ENCODE assay signal across 22 mouse cellular contexts in genomic region chr13:92631450-92631849, GRCm38 (mm10). TPM values are rescaled to one million over a fixed set of nuclear protein-coding genes. Genes with fewer than 3 reads are reported as not detected.
DNase-seq lines count a peak whose midpoint lies in the region; ATAC-seq and TF ChIP-seq lines count a peak whose summit lies in the region.
"Had no signal": no experiment of that assay in that cellular context is flagged by ENCODE, and none has a peak within 500 bp of the region (broad histone marks: within the 10 kb centered on the region; RNA-seq: fewer than 3 reads in every experiment).

No protein-coding gene starts in this region.

- no peak overlapping the region for H3K9ac ChIP-seq in lung, embryonic 16.5 days (ENCODE audit: low read length)
- no peak overlapping the region for H3K9ac ChIP-seq in intestine, postnatal 0 days (ENCODE audit: low read depth, low read length)
- H3K9ac ChIP-seq: limb, embryonic 15.5 days; neural tube, embryonic 13.5 days; stomach, embryonic 15.5 days had no signal

- ATAC-seq in frontal cortex, adult (ENCODE audit: low TSS enrichment): no peak
- ATAC-seq in lung, embryonic 16.5 days (ENCODE audit: low read depth): no peak
- ATAC-seq in intestine, postnatal 0 days: no peak
- ATAC-seq: Patski had no signal

- no peak overlapping the region for H3K4me3 ChIP-seq in lung, embryonic 16.5 days (ENCODE audit: low read length)
- H3K4me3 ChIP-seq in intestine, postnatal 0 days (ENCODE audit: low read depth, low read length): no peak overlapping the region
- H3K4me3 ChIP-seq: forebrain, embryonic 10.5 days; heart, adult 2 months; limb, embryonic 15.5 days; neural tube, embryonic 13.5 days; stomach, embryonic 15.5 days had no signal

- no peaks in the 10 kb centered on the region for H3K27me3 ChIP-seq in lung, embryonic 16.5 days (ENCODE audit: control insufficient read depth, insufficient read depth, low read depth, low read length)
- no peaks in the 10 kb centered on the region for H3K27me3 ChIP-seq in intestine, postnatal 0 days (replicated peaks; ENCODE audit: control insufficient read depth, insufficient read depth, low read length)
- H3K27me3 ChIP-seq: neural tube, embryonic 13.5 days; Patski; stomach, embryonic 15.5 days had no signal

- TF ChIP-seq CTCF in intestine, postnatal 0 days (IDR thresholded peaks at IDR 0.05; ENCODE audit: low read depth): no peak

- H3K9me3 ChIP-seq in lung, embryonic 16.5 days (ENCODE audit: control insufficient read depth, low read length): no peaks in the 10 kb centered on the region
- no peaks in the 10 kb centered on the region for H3K9me3 ChIP-seq in intestine, postnatal 0 days (ENCODE audit: control insufficient read depth)
- H3K9me3 ChIP-seq: limb, embryonic 15.5 days; stomach, embryonic 15.5 days had no signal

- no peak overlapping the region for H3K4me2 ChIP-seq in lung, embryonic 16.5 days (ENCODE audit: low read depth, low read length)
- H3K4me2 ChIP-seq in intestine, postnatal 0 days (replicated peaks; ENCODE audit: low read depth): no peak overlapping the region
- H3K4me2 ChIP-seq: limb, embryonic 15.5 days; neural tube, embryonic 13.5 days; stomach, embryonic 15.5 days had no signal

- H3K4me1 ChIP-seq in lung, embryonic 16.5 days (replicated peaks; ENCODE audit: control insufficient read depth, insufficient read depth, low read length): peaks cover 23% of the 10 kb centered on the region
- H3K4me1 ChIP-seq in intestine, postnatal 0 days (replicated peaks; ENCODE audit: control insufficient read depth, insufficient read depth, low read length): peaks cover 8% of the 10 kb centered on the region

- H3K27ac ChIP-seq in lung, embryonic 16.5 days (ENCODE audit: low read length): peak overlapping the region; percentile 3; the same call in 1 of the 2 replicates
- peak overlapping the region; percentile 35; the same call in 1 of the 2 replicates for H3K27ac ChIP-seq in intestine, postnatal 0 days (ENCODE audit: low read depth, low read length)
- H3K27ac ChIP-seq: forebrain, embryonic 10.5 days; heart, adult 2 months; limb, embryonic 15.5 days; macrophage; neural tube, embryonic 13.5 days; stomach, embryonic 15.5 days had no signal

- WGBS in lung, embryonic 16.5 days: 33% methylated on average over 4 of the region's 4 CpGs
- WGBS in intestine, postnatal 0 days: 52% methylated on average over 4 of the region's 4 CpGs

- H3K36me3 ChIP-seq in lung, embryonic 16.5 days (ENCODE audit: control insufficient read depth, insufficient read depth, low read length): peaks cover 11% of the 10 kb centered on the region; the same call in 1 of the 2 replicates
- peaks cover 4% of the 10 kb centered on the region; the same call in 1 of the 2 replicates for H3K36me3 ChIP-seq in intestine, postnatal 0 days (ENCODE audit: control insufficient read depth, insufficient read depth)

- DNase-seq in frontal cortex, postnatal 25 days (ENCODE audit: low spot score in 2 of 2): peak; percentile 1
- DNase-seq in lung, postnatal 25 days (ENCODE audit: low spot score): no peak
- peak; percentile 8 for DNase-seq in R1 (ENCODE audit: low read depth, low spot score)
- DNase-seq in kidney, adult 9 months: no peak
- DNase-seq: cerebellum, adult 11 months; kidney, postnatal 14 days; layer of hippocampus, adult 9-11 months; spleen, adult 18-20 months; thymus, postnatal 25 days had no signal

RNA-seq across cellular contexts. Expression of gene Serinc5, which starts 20.6 kb away (rescaled TPM):
- polyA plus RNA-seq in lung, embryonic 16.5 days (2015; fragmentation: Nextera tagmentation; extraction: Ambion mirVana): 33.2 and 34.2 TPM in 2 replicates
- 10.8 and 11.8 TPM in 2 replicates for polyA plus RNA-seq in intestine, postnatal 0 days (2015; fragmentation: Nextera tagmentation; extraction: Ambion mirVana)

RNA-seq across cellular contexts. Expression of gene Spz1, which starts 55.5 kb away (rescaled TPM):
- not detected in 2 replicates for polyA plus RNA-seq in lung, embryonic 16.5 days (2015; fragmentation: Nextera tagmentation; extraction: Ambion mirVana)
- polyA plus RNA-seq in intestine, postnatal 0 days (2015; fragmentation: Nextera tagmentation; extraction: Ambion mirVana): not detected in 2 replicates
- polyA plus RNA-seq: embryonic facial prominence, embryonic 11.5 days; forebrain, embryonic 10.5 days; heart, postnatal 0 days; inflammation-experienced regulatory T-cells, adult 6 months; limb, embryonic 15.5 days; macrophage; neural tube, embryonic 13.5 days; Patski; stomach, embryonic 15.5 days had no signal

Comparison
In these comparisons a context has a peak if more than half of its experiments do, and no peak if none do; other contexts are left out.
1. DNase-seq: peak in frontal cortex, postnatal 25 days (2 of 2) and R1 (single experiment); none in lung, postnatal 25 days (single experiment) and kidney, adult 9 months (single experiment).